Mouse (Mus musculus) kidney, postnatal 0 days (tissue): Measurements from ENCODE around the gene Gm16440. TPM values are rescaled to one million over a fixed set of nuclear protein-coding genes. Genes with fewer than 3 reads are reported as not detected.
"Not testable (repeated sequence)": the region's sequence is repeated elsewhere in the genome, so short reads cannot be mapped to it uniquely, and the experiment has no call there.

Experiments used
- ATAC-seq: fragments of 200-750 bp; cut with Nextera tagmentation; replicated peaks from 2 replicates; pipeline ENCODE4 v1.8.0; 2017; ENCODE audit warnings: low read depth, moderate number of reproducible peaks, moderate TSS enrichment, moderate library complexity; ENCODE audit not compliant: low FRiP score
- DNase-seq: peaks from one replicate; pipeline ENCODE4 v3.0.0-alpha.2; 2016; ENCODE audit warnings: low spot score
- H3K27ac ChIP-seq: fragments of 300-500 bp; sonication (generic); 2 replicates; pipeline ENCODE4 v1.5.1; 2014; ENCODE audit warnings: mild to moderate bottlenecking
- H3K27me3 ChIP-seq: fragments of 300-500 bp; sonication (generic); 2 replicates; pipeline ENCODE4 v1.6.1; 2014; ENCODE audit warnings: low read length, mixed read lengths; ENCODE audit not compliant: insufficient read depth
- H3K36me3 ChIP-seq: fragments of 300-500 bp; sonication (generic); 2 replicates; pipeline ENCODE4 v1.6.1; 2014; ENCODE audit warnings: low read length, mixed read lengths; ENCODE audit not compliant: insufficient read depth
- H3K4me1 ChIP-seq: fragments of 300-500 bp; sonication (generic); replicated peaks from 2 replicates; pipeline ENCODE4 v1.6.1; 2014; ENCODE audit warnings: antibody characterized with exemption, low read length, mixed read lengths; ENCODE audit not compliant: insufficient read depth
- H3K4me2 ChIP-seq: fragments of 300-500 bp; sonication (generic); 2 replicates; pipeline ENCODE4 v1.6.1; 2014; ENCODE audit warnings: mild to moderate bottlenecking, low read length, moderate library complexity, mixed read lengths
- H3K4me3 ChIP-seq: fragments of 300-500 bp; sonication (generic); replicated peaks from 2 replicates; pipeline ENCODE4 v1.5.1; 2014; ENCODE audit warnings: low read depth, low read length
- H3K9ac ChIP-seq: fragments of 300-500 bp; sonication (generic); 2 replicates; pipeline ENCODE4 v1.6.1; 2014; ENCODE audit warnings: low read depth, low read length
- H3K9me3 ChIP-seq: fragments of 300-500 bp; sonication (generic); replicated peaks from 2 replicates; pipeline ENCODE4 v1.6.1; 2016; ENCODE audit warnings: low read length, inconsistent platforms, mixed read lengths
- WGBS: fragments of 180-500 bp; shearing (Covaris S2); extraction: QIAGEN DNeasy Blood & Tissue Kit; methylation state at CpG from one replicate; pipeline ENCODE4 v1.1.7; 2014; 5-methylcytosine and 5-hydroxymethylcytosine counted together
- polyA plus RNA-seq: library from polyadenylated mRNA; unstranded; fragments of >200 nt; fragmentation: Nextera tagmentation; extraction: Ambion mirVana; gene quantifications from 2 replicates; pipeline ENCODE4 v1.2.1, GENCODE M21; 2015

The Gm16440 gene
- polyA plus RNA-seq, result not detected in 2 replicates

DNA sequence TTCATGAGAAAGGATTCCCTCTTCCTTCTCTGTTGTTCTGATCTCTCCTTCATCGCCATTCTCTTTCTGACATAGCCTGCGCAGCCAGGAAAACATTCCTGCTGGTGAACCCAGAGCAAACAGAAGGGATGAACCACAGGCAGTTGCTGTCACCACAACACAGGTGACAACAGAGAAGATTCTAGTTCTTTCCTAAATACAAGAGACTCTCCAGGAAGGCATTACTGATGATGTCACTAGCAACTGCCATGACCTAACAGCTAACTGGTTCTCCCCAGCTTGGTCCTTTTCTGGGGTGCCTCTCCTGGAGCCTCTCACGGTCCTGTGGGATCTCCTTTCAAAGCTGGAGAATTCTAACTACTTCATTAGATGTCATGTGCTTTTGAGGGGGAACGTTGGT is at the start of gene Gm16440:
TSS of gene Gm16440 (minus strand) at position 101 of the 400 bp plus-strand sequence.
- not testable (repeated sequence) for H3K27ac ChIP-seq, H3K9ac ChIP-seq, H3K4me2 ChIP-seq, H3K27me3 ChIP-seq, H3K4me1 ChIP-seq, H3K9me3 ChIP-seq, ATAC-seq, H3K4me3 ChIP-seq, H3K36me3 ChIP-seq, DNase-seq
- 74% methylated on average over 2 of the region's 4 CpGs for WGBS

DNA sequence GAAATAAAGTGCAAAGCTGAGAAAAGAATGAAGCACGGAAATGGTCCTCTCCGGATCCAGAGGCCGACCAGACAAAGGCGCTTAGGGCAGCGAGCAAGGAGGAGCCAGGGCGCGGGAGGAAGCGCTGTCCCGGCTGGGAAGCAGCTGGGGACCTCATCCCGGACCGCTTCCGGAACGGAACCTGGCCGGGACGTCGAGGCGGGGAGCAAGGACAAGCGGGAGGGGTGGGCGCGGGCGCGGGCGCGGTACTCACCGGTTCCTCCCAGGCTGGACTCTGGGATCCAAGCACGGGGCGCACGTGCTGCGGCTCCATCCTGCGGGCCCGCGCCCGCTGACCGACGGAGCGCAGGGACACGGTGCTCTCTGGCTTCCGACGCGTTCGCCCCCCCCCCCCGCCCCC is 36.6 kb upstream of the Gm16440 start:
- not testable (repeated sequence) for ATAC-seq, H3K4me2 ChIP-seq, H3K4me3 ChIP-seq, H3K9ac ChIP-seq, H3K27me3 ChIP-seq, H3K36me3 ChIP-seq, H3K27ac ChIP-seq, DNase-seq, H3K4me1 ChIP-seq, H3K9me3 ChIP-seq
- 11% methylated on average over 6 of the region's 42 CpGs for WGBS

DNA sequence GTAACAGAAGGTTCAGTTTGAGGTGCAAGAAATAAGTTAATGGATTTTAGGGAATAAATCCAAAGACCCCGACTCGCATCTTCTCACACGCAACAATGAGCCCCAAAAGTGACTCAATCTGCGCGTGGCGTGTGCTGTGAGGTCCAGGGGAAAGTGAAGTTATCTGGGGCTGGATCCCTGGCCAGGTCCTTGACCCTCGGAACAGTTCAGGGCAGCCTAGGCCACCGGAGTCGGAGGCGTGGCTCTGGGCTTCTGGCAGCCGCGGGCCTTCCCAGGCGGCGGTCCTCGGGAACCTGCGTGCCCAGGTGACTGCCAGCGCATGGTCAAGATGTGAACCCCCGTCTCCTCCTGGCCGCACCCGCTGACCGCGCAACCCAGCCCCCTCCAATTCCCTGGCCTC is 36.2 kb upstream of the Gm16440 start:
- not testable (repeated sequence) for H3K4me2 ChIP-seq, H3K9me3 ChIP-seq, H3K27me3 ChIP-seq, H3K4me3 ChIP-seq, H3K27ac ChIP-seq, ATAC-seq, H3K36me3 ChIP-seq, H3K9ac ChIP-seq, H3K4me1 ChIP-seq, DNase-seq
- WGBS, result 19% methylated on average over 15 of the region's 22 CpGs

DNA sequence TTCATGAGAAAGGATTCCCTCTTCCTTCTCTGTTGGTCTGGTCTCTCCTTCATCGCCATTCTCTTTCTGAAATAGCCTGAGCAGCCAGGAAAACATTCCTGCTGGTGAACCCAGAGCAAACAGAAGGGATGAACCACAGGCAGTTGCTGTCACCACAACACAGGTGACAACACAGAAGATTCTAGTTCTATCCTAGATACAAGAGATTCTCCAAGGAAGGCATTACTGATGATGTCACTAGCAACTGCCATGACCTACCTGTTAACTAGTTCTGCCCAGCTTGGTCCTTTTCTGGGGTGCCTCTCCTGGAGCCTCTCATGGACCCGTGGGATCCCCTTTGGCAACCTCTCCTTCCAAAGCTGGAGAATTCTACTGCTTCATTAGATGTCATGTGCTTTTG is 22.3 kb upstream of the Gm16440 start, which contains the start of gene Gm3591:
TSS of gene Gm3591 (minus strand) at position 101 of the 400 bp plus-strand sequence.
- H3K36me3 ChIP-seq, ATAC-seq, H3K9ac ChIP-seq, H3K4me3 ChIP-seq, H3K27me3 ChIP-seq, H3K4me2 ChIP-seq, H3K4me1 ChIP-seq, DNase-seq, H3K9me3 ChIP-seq, H3K27ac ChIP-seq: not testable (repeated sequence)
- WGBS, result no CpG with 5 or more reads among the region's 2 CpGs

DNA sequence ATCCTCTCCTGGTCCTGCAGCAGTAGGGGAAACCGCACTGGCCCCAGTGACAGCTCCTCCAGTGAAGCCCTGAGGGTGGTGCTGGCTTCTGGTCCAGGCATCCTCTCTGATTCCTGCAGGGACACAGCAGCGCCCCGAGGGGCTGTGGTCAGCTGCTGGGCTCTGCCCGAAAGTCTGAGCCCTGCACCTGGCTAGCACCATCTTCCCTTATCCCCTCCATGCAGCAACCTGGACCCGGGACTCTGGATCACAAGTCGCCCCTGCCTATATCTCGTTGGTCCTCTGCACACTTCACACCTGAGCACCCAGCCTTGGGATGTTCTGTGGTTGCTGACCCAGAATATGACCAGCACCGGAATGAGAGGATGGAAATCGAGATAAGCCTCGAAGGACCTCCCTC is 46.5 kb downstream of the Gm16440 start, which contains the start of gene Gm3618:
TSS of gene Gm3618 (minus strand) at position 101 of the 400 bp plus-strand sequence.
- H3K4me1 ChIP-seq, H3K36me3 ChIP-seq, H3K27ac ChIP-seq, ATAC-seq, H3K27me3 ChIP-seq, H3K4me3 ChIP-seq, DNase-seq, H3K9ac ChIP-seq, H3K9me3 ChIP-seq, H3K4me2 ChIP-seq: not testable (repeated sequence)
- no CpG with 5 or more reads among the region's 10 CpGs for WGBS

Other genes starting within 250 kb of the Gm16440 start
- gene Gm21560, start 171.0 kb downstream of the Gm16440 start, polyA plus RNA-seq, result not detected in 2 replicates
- 0.67 and 0.79 TPM in 2 replicates for gene Gm3411, start 103.1 kb downstream of the Gm16440 start, polyA plus RNA-seq
- not detected in 2 replicates for gene Gm21103, start 85.5 kb downstream of the Gm16440 start, polyA plus RNA-seq
- not detected in 2 replicates for gene Gm3618, start 46.6 kb downstream of the Gm16440 start, polyA plus RNA-seq
- 0.37 TPM in 1 of 2 replicates, not detected in the other for gene Gm3591, start 22.2 kb upstream of the Gm16440 start, polyA plus RNA-seq
- gene Gm3594, start 54.3 kb upstream of the Gm16440 start, polyA plus RNA-seq, result not detected in 2 replicates
- gene Gm8356, start 147.0 kb upstream of the Gm16440 start, polyA plus RNA-seq, result not detected in 2 replicates
- 0.11 TPM in 1 of 2 replicates, not detected in the other for gene Gm3629, start 200.3 kb upstream of the Gm16440 start, polyA plus RNA-seq
- not detected in 2 replicates for gene Gm3460, start 232.1 kb upstream of the Gm16440 start, polyA plus RNA-seq